Mouse (Mus musculus): Measurements from ENCODE around the gene Dclre1b. TPM values are rescaled to one million over a fixed set of nuclear protein-coding genes. Genes with fewer than 3 reads are reported as not detected.

Dclre1b gene
- polyA plus RNA-seq, 1 experiment from 2014 or later: 16.3 TPM

DNA sequence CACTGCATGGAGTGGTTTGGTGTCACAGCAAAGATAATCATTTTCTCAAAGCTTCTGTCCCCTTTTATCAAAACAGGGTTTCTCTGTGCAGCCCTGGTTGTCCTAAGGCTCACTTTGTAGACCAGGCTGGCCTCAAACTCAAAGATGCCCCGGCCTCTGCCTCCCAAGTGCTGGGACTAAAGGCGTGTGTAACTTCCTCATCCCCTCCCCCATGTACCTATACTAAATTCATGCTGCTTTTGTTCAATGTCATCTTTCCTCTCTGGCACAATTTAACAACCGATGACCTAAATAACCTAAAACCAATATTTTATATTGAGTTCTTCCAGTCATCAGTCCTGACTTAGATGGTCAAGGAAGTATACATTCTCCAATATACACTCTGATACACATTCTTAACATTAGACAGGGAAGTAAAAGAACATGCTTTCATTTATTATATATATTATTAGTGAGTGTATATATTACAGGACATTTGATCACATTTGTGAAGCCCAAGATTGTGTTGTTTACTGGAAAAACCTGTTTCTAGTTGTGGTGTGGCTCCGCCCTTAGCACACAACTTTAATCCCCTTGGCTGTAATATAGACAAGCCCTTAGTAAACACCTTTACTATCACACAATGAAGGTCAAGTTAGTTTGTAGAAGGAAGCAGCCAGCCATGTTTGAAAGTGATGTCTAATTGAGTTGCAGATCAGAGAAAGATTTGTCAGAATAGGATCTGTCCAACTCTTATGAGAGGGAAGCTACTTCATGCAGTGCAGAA lies 26.2 kb downstream of the Dclre1b start:
- ATAC-seq (ENCODE audit: low FRiP score, low TSS enrichment) (peak; percentile 89), DNase-seq (ENCODE audit: low spot score) (peak; percentile 33)
- Histone ChIP-seq H3K9ac (ENCODE audit: low read length) (no peak overlapping the region), H3K36me3 (ENCODE audit: control insufficient read depth, insufficient read depth, low read length) (no peaks in the 10 kb centered on the region), H3K4me2 (replicated peaks; ENCODE audit: low read depth) (no peak overlapping the region), H3K4me3 (ENCODE audit: low read depth, low read length) (no peak overlapping the region), H3K27me3 (ENCODE audit: control insufficient read depth, insufficient read depth, low read length) (no peaks in the 10 kb centered on the region), H3K27ac (replicated peaks) (peak overlapping the region; percentile 78), H3K4me1 (replicated peaks; ENCODE audit: control insufficient read depth, insufficient read depth) (0 out of 2 replicates have a peak, but pooled peaks cover 2% of the 10 kb centered on the region), H3K9me3 (ENCODE audit: control insufficient read depth, low read length) (no peaks in the 10 kb centered on the region)
- WGBS: 60% methylated on average over 4 of the region's 4 CpGs
- TF ChIP-seq EP300 (optimal IDR thresholded peaks at IDR 0.05) (peak; percentile 37), CTCF (IDR thresholded peaks at IDR 0.05; ENCODE audit: low read depth) (no peak)

DNA sequence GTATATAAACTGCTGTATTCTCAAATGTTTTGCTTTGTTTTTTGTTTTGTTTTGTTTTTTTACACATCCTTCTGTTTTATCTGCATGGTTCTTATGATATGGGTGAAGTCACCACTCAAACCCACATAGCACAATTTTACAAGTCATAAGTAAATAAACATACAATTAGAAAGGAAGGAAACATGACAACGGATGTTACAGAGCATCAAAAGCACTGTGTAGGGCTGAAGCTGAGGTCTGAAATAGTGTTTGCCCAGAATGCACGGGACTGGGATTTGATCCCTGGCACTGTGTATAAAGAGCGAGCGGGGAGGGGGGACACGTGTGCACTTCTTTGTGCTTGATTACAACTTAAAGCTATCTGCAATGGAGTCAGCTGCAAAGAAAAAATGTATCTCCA lies 28.5 kb downstream of the Dclre1b start:
- 72% methylated on average over 5 of the region's 5 CpGs for WGBS
- H3K36me3 ChIP-seq (ENCODE audit: control insufficient read depth, insufficient read depth, low read length): no peaks in the 10 kb centered on the region
- H3K9me3 ChIP-seq (ENCODE audit: control insufficient read depth, low read length): no peaks in the 10 kb centered on the region
- no peak overlapping the region for H3K27ac ChIP-seq (replicated peaks)
- no peaks in the 10 kb centered on the region for H3K4me1 ChIP-seq (replicated peaks; ENCODE audit: control insufficient read depth, insufficient read depth)
- H3K9ac ChIP-seq (ENCODE audit: low read length): no peak overlapping the region
- H3K27me3 ChIP-seq (ENCODE audit: control insufficient read depth, insufficient read depth, low read length): no peaks in the 10 kb centered on the region
- no peak for ATAC-seq (ENCODE audit: low FRiP score, low TSS enrichment)
- H3K4me3 ChIP-seq (ENCODE audit: low read depth, low read length): no peak overlapping the region
- TF ChIP-seq EP300 (optimal IDR thresholded peaks at IDR 0.05): no peak
- TF ChIP-seq CTCF (IDR thresholded peaks at IDR 0.05; ENCODE audit: low read depth): no peak
- no peak overlapping the region for H3K4me2 ChIP-seq (replicated peaks; ENCODE audit: low read depth)
- no peak for DNase-seq (ENCODE audit: low spot score)

DNA sequence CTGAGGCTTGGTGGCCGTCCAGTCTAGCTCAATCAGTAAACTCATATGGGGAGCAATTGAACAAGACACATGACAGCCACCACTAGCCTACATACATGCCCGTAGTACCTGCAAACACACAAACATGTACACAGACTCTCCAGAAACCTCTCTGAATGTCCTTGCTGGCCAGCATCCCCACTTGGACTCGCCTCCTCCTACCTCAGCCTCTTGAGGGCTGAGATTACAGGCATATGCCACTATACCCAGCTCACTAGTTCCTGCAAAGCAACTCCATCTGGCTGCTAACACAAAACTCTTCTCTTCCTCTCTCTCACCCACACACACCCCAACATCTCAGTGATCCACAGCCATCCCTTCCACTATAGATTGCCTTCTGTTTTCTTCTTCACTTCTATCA lies 29.0 kb downstream of the Dclre1b start:
- 98% methylated on average over 3 of the region's 3 CpGs for WGBS
- no peaks in the 10 kb centered on the region for H3K4me1 ChIP-seq (replicated peaks; ENCODE audit: control insufficient read depth, insufficient read depth)
- H3K9me3 ChIP-seq (ENCODE audit: control insufficient read depth, low read length): no peaks in the 10 kb centered on the region
- no peak overlapping the region for H3K4me3 ChIP-seq (ENCODE audit: low read depth, low read length)
- no peak overlapping the region for H3K27ac ChIP-seq (replicated peaks)
- H3K36me3 ChIP-seq (ENCODE audit: control insufficient read depth, insufficient read depth, low read length): peaks cover 4% of the 10 kb centered on the region; the same call in 1 of the 2 replicates
- H3K4me2 ChIP-seq (replicated peaks; ENCODE audit: low read depth): no peak overlapping the region
- no peak for DNase-seq (ENCODE audit: low spot score)
- H3K27me3 ChIP-seq (ENCODE audit: control insufficient read depth, insufficient read depth, low read length): no peaks in the 10 kb centered on the region
- no peak overlapping the region for H3K9ac ChIP-seq (ENCODE audit: low read length)
- ATAC-seq (ENCODE audit: low FRiP score, low TSS enrichment): no peak
- TF ChIP-seq CTCF (IDR thresholded peaks at IDR 0.05; ENCODE audit: low read depth) (no peak), EP300 (optimal IDR thresholded peaks at IDR 0.05) (no peak)

DNA sequence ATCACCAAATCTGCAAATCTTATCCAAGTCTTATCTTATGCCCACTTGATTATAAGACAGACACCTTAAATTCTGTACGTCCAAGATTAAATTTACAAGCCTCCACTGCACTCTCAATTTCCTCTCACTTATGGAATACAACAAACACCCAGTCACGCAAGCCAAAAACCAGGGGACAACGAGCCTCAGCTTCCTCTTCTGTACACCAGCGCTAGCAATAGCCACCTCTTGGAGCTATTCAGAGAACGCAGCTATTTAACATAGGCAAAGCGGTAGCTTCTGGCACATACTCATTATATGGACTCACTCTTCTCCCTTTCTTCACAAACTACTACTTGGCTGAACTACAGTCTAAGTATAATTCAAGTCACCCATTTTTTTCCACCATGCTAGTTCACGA lies 30.1 kb downstream of the Dclre1b start:
- no peak overlapping the region for H3K27ac ChIP-seq (replicated peaks)
- no peak overlapping the region for H3K9ac ChIP-seq (ENCODE audit: low read length)
- H3K4me1 ChIP-seq (replicated peaks; ENCODE audit: control insufficient read depth, insufficient read depth): no peaks in the 10 kb centered on the region
- no peaks in the 10 kb centered on the region for H3K27me3 ChIP-seq (ENCODE audit: control insufficient read depth, insufficient read depth, low read length)
- no peak for DNase-seq (ENCODE audit: low spot score)
- peaks cover 4% of the 10 kb centered on the region; the same call in 1 of the 2 replicates for H3K36me3 ChIP-seq (ENCODE audit: control insufficient read depth, insufficient read depth, low read length)
- WGBS: 79% methylated on average over 7 of the region's 7 CpGs
- no peaks in the 10 kb centered on the region for H3K9me3 ChIP-seq (ENCODE audit: control insufficient read depth, low read length)
- H3K4me2 ChIP-seq (replicated peaks; ENCODE audit: low read depth): no peak overlapping the region
- no peak for ATAC-seq (ENCODE audit: low FRiP score, low TSS enrichment)
- no peak overlapping the region for H3K4me3 ChIP-seq (ENCODE audit: low read depth, low read length)
- TF ChIP-seq CTCF (IDR thresholded peaks at IDR 0.05; ENCODE audit: low read depth): no peak
- TF ChIP-seq EP300 (optimal IDR thresholded peaks at IDR 0.05): no peak

DNA sequence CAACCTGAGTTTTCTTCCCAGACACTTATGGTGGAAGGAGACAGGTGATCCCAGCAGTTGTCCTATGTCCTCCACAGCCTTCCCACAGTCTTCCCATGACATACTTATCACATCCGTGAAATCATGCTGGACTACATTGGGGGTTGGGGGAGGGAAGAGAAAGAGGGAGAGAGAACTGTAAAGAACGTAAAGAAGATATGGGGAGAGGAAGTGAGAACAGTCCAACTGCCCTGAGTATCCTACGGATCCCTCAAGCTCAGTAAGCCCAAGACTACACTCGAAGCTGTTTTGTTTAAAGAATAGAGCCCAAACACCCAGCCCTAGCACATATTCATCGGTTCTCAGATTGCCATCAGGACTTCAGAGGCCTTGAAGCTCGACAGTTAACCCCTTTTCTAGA lies 30.6 kb downstream of the Dclre1b start:
- H3K27me3 ChIP-seq (ENCODE audit: control insufficient read depth, insufficient read depth, low read length): no peaks in the 10 kb centered on the region
- H3K4me1 ChIP-seq (replicated peaks; ENCODE audit: control insufficient read depth, insufficient read depth): no peaks in the 10 kb centered on the region
- H3K27ac ChIP-seq (replicated peaks): no peak overlapping the region
- 75% methylated on average over 6 of the region's 6 CpGs for WGBS
- no peak for TF ChIP-seq CTCF (IDR thresholded peaks at IDR 0.05; ENCODE audit: low read depth)
- TF ChIP-seq EP300 (optimal IDR thresholded peaks at IDR 0.05): no peak
- DNase-seq (ENCODE audit: low spot score) (no peak), ATAC-seq (ENCODE audit: low FRiP score, low TSS enrichment) (no peak)
- H3K36me3 ChIP-seq (ENCODE audit: control insufficient read depth, insufficient read depth, low read length): peaks cover 4% of the 10 kb centered on the region; the same call in 1 of the 2 replicates
- H3K9ac ChIP-seq (ENCODE audit: low read length): no peak overlapping the region
- no peak overlapping the region for H3K4me2 ChIP-seq (replicated peaks; ENCODE audit: low read depth)
- H3K4me3 ChIP-seq (ENCODE audit: low read depth, low read length): no peak overlapping the region
- no peaks in the 10 kb centered on the region for H3K9me3 ChIP-seq (ENCODE audit: control insufficient read depth, low read length)

DNA sequence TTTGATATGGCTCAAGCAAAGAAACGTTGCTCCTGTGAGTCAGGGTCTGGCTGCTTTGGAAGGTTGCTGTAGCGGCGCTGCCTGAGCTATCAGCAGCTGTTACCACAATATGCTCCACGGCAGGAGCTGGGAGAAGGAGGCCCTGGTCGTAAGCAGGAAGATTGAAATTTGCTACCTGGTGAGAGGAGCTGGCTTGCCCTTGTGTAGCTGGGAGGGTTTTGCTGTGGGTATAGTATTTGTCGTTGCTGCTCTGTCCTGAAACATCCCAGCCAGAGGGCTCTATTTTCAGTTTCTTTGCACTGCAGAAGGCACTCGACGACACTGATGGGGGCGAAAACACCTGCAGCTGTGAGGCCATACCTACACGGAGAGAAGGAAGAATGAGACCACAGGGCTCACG lies 31.3 kb downstream of the Dclre1b start:
- Histone ChIP-seq H3K4me2 (replicated peaks; ENCODE audit: low read depth) (no peak overlapping the region), H3K27ac (replicated peaks) (no peak overlapping the region), H3K4me3 (ENCODE audit: low read depth, low read length) (no peak overlapping the region), H3K9me3 (ENCODE audit: control insufficient read depth, low read length) (no peaks in the 10 kb centered on the region), H3K36me3 (ENCODE audit: control insufficient read depth, insufficient read depth, low read length) (peaks cover 4% of the 10 kb centered on the region; the same call in 1 of the 2 replicates), H3K9ac (ENCODE audit: low read length) (no peak overlapping the region), H3K27me3 (ENCODE audit: control insufficient read depth, insufficient read depth, low read length) (no peaks in the 10 kb centered on the region), H3K4me1 (replicated peaks; ENCODE audit: control insufficient read depth, insufficient read depth) (no peaks in the 10 kb centered on the region)
- no peak for ATAC-seq (ENCODE audit: low FRiP score, low TSS enrichment)
- TF ChIP-seq EP300 (optimal IDR thresholded peaks at IDR 0.05): no peak
- 84% methylated on average over 11 of the region's 11 CpGs for WGBS
- no peak for DNase-seq (ENCODE audit: low spot score)

Measured in stomach, postnatal 0 days (tissue).